Mouse (Mus musculus) MEL (cell line): ENCODE data around the gene Resp18. TPM values are rescaled to one million over a fixed set of nuclear protein-coding genes. Genes with fewer than 3 reads are reported as not detected.

ENCODE experiments used
- DNase-seq: peaks from one replicate; pipeline ENCODE4 v3.0.0; 2011; ENCODE audit warnings: low read depth, low spot score
- H3K27ac ChIP-seq: 2 replicates; pipeline ENCODE4 v1.5.1; 2012; ENCODE audit warnings: low read depth, mild to moderate bottlenecking, control low read depth, low read length, moderate library complexity; ENCODE audit not compliant: control insufficient read depth
- H3K27me3 ChIP-seq, 2 experiments: fragments of 150-350 bp in 1 of 2; sonication (generic) in 1 of 2; 2 replicates each; pipeline ENCODE4 v1.6.1; 2012; ENCODE audit warnings: low read length in 2 of 2, mild to moderate bottlenecking in 2 of 2, improper control_type of control experiment in 1 of 2, moderate library complexity in 1 of 2; ENCODE audit not compliant: insufficient read depth in 2 of 2, control insufficient read depth in 1 of 2
- H3K36me3 ChIP-seq, 2 experiments: 2 replicates each; pipeline ENCODE4 v1.6.1; 2012 to 2014; ENCODE audit warnings: low read length in 2 of 2, improper control_type of control experiment in 1 of 2, inconsistent platforms in 1 of 2, mild to moderate bottlenecking in 1 of 2; ENCODE audit not compliant: insufficient read depth in 2 of 2, control insufficient read depth in 1 of 2
- H3K4me1 ChIP-seq, 2 experiments: fragments of 150-350 bp in 1 of 2; sonication (generic) in 1 of 2; 2 replicates each; pipeline ENCODE4 v1.6.1; 2012; ENCODE audit warnings: low read length in 2 of 2, improper control_type of control experiment in 1 of 2, mild to moderate bottlenecking in 1 of 2; ENCODE audit not compliant: insufficient read depth in 2 of 2, control insufficient read depth in 1 of 2
- H3K4me3 ChIP-seq, 2 experiments: fragments of 150-350 bp in 1 of 2; sonication (generic) in 1 of 2; 2 replicates each; pipeline ENCODE4 v1.5.1; 2012; ENCODE audit warnings: low read depth in 2 of 2, low read length in 2 of 2, mild to moderate bottlenecking in 2 of 2, moderate library complexity in 2 of 2, control low read depth in 1 of 2, improper control_type of control experiment in 1 of 2; ENCODE audit not compliant: control insufficient read depth in 1 of 2, insufficient read depth in 1 of 2
- H3K79me2 ChIP-seq: 2 replicates; pipeline ENCODE4 v1.6.1; 2012; ENCODE audit warnings: mild to moderate bottlenecking, low read length, moderate library complexity; ENCODE audit not compliant: control insufficient read depth, poor library complexity, insufficient read depth
- H3K9ac ChIP-seq: 2 replicates; pipeline ENCODE4 v1.6.1; 2012; ENCODE audit warnings: low read depth, mild to moderate bottlenecking, control low read depth, low read length, moderate library complexity; ENCODE audit not compliant: control insufficient read depth, poor library complexity, severe bottlenecking
- H3K9me3 ChIP-seq: fragments of 150-350 bp; sonication (generic); replicated peaks from 2 replicates; pipeline ENCODE4 v1.6.1; 2012; ENCODE audit warnings: mild to moderate bottlenecking, low read length, improper control_type of control experiment, moderate library complexity; ENCODE audit not compliant: insufficient read depth
- BHLHE40 ChIP-seq: IDR thresholded peaks from 2 replicates; pipeline ENCODE4 v1.6.1; 2012; ENCODE audit warnings: low read depth, mild to moderate bottlenecking, inconsistent platforms, low read length, improper control_type of control experiment, borderline replicate concordance
- CTCF ChIP-seq, 3 experiments: IDR thresholded peaks in 2 of 3; conservative IDR thresholded peaks in 1 of 3; 2 replicates each; pipeline ENCODE4 v1.5.1; 2011 to 2012; ENCODE audit warnings: low read length in 3 of 3, low read depth in 2 of 3, mild to moderate bottlenecking in 2 of 3, improper control_type of control experiment in 1 of 3, inconsistent platforms in 1 of 3, mixed read lengths in 1 of 3, moderate library complexity in 1 of 3; ENCODE audit not compliant: control insufficient read depth in 1 of 3, insufficient read depth in 1 of 3, poor library complexity in 1 of 3, severe bottlenecking in 1 of 3
- GATA1 ChIP-seq: IDR thresholded peaks from 2 replicates; pipeline ENCODE4 v1.6.1; 2011; ENCODE audit warnings: low read depth, low read length, improper control_type of control experiment
- JUND ChIP-seq: IDR thresholded peaks from 2 replicates; pipeline ENCODE4 v1.6.1; 2011; ENCODE audit warnings: low read depth, mild to moderate bottlenecking, improper control_type of control experiment, low read length
- MAZ ChIP-seq: IDR thresholded peaks from 2 replicates; pipeline ENCODE4 v1.6.1; 2012; ENCODE audit warnings: low read depth, mild to moderate bottlenecking, inconsistent platforms, low read length, improper control_type of control experiment
- MEF2A ChIP-seq: IDR thresholded peaks from 2 replicates; pipeline ENCODE4 v1.6.1; 2014; ENCODE audit warnings: low read depth, mild to moderate bottlenecking, inconsistent platforms, low read length, improper control_type of control experiment; ENCODE audit not compliant: poor library complexity, insufficient replicate concordance, severe bottlenecking; ENCODE audit errors: extremely low read depth
- NRF1 ChIP-seq: IDR thresholded peaks from 2 replicates; pipeline ENCODE4 v1.6.1; 2014; ENCODE audit warnings: low read depth, mild to moderate bottlenecking, inconsistent platforms, low read length, improper control_type of control experiment, moderate library complexity; ENCODE audit not compliant: poor library complexity, insufficient read depth, severe bottlenecking
- POLR2AphosphoS5 ChIP-seq: IDR thresholded peaks from 2 replicates; pipeline ENCODE4 v1.6.1; 2012; ENCODE audit warnings: low read depth, borderline replicate concordance, mild to moderate bottlenecking, inconsistent platforms, low read length, moderate library complexity, mixed read lengths
- RAD21 ChIP-seq: IDR thresholded peaks from 2 replicates; pipeline ENCODE4 v1.6.1; 2011; ENCODE audit warnings: mild to moderate bottlenecking, low read depth, low read length, improper control_type of control experiment
- SIN3A ChIP-seq: IDR thresholded peaks from 2 replicates; pipeline ENCODE4 v1.6.1; 2012; ENCODE audit warnings: low read length, improper control_type of control experiment, inconsistent platforms
- SMC3 ChIP-seq: IDR thresholded peaks from 2 replicates; pipeline ENCODE4 v1.6.1; 2011; ENCODE audit warnings: low read depth, low read length, improper control_type of control experiment
- TCF12 ChIP-seq: IDR thresholded peaks from 2 replicates; pipeline ENCODE4 v1.6.1; 2014; ENCODE audit warnings: low read depth, mild to moderate bottlenecking, inconsistent platforms, low read length, improper control_type of control experiment, moderate library complexity
- UBTF ChIP-seq: IDR thresholded peaks from 2 replicates; pipeline ENCODE4 v1.6.1; 2012; ENCODE audit warnings: low read depth, mild to moderate bottlenecking, inconsistent platforms, low read length, improper control_type of control experiment, moderate library complexity, borderline replicate concordance; ENCODE audit not compliant: insufficient read depth
- ZC3H11A ChIP-seq: IDR thresholded peaks from 2 replicates; pipeline ENCODE4 v1.6.1; 2012; ENCODE audit warnings: low read depth, mild to moderate bottlenecking, inconsistent platforms, low read length, improper control_type of control experiment
- ZNF384 ChIP-seq: IDR thresholded peaks from 2 replicates; pipeline ENCODE4 v1.6.1; 2012; ENCODE audit warnings: low read depth, mild to moderate bottlenecking, inconsistent platforms, low read length, improper control_type of control experiment
- polyA plus RNA-seq, 2 experiments: library from polyadenylated mRNA; stranded (reverse) in 1 of 2; unstranded in 1 of 2; fragments of >175 nt in 1 of 2; fragments of >200 nt in 1 of 2; gene quantifications; 2 replicates each; pipeline versions ENCODE4 v1.2.1 to v1.2.4; 2012; ENCODE audit warnings: low replicate concordance in 2 of 2, low read depth in 1 of 2; ENCODE audit not compliant: insufficient read length in 2 of 2, insufficient read depth in 1 of 2, missing spikeins in 1 of 2
- total RNA-seq: library from RNA; depleted of rRNA; stranded (reverse); fragments of 300-350 nt; gene quantifications from 2 replicates; pipeline ENCODE4 v1.2.3, GENCODE M21; 2012

The Resp18 gene
- total and polyA plus RNA-seq, 3 experiments, result not detected

- no peaks in the 10 kb centered on the region for H3K9me3 ChIP-seq
- DNase-seq, result peak; percentile 89
- no peak overlapping the region for H3K9ac ChIP-seq
- no peaks in the 10 kb centered on the region for H3K27me3 ChIP-seq
- H3K4me3 ChIP-seq, result no peak overlapping the region
- no peaks in the 10 kb centered on the region; a peak in 1 of 4 replicates for H3K4me1 ChIP-seq
- no peaks in the 10 kb centered on the region for H3K36me3 ChIP-seq
- H3K79me2 ChIP-seq, result no peaks in the 10 kb centered on the region
- TF ChIP-seq CTCF (IDR thresholded peaks at IDR 0.05 in 2 of 3, conservative IDR thresholded peaks at IDR 0.05 in 1 of 3; ENCODE audit: control insufficient read depth in 1 of 3, insufficient read depth in 1 of 3, low read depth in 2 of 3, low read length in 3 of 3, poor library complexity in 1 of 3, severe bottlenecking in 1 of 3) (peak; percentile 72 to 97 (median 96)), SIN3A (peak; percentile 73), ZC3H11A (peak; percentile 90), BHLHE40 (no peak), ZNF384 (peak; percentile 81), POLR2AphosphoS5 (no peak), UBTF (no peak), RAD21 (peak; percentile 91), SMC3 (peak; percentile 96)
- TF ChIP-seq, all 39 proteins: peak for 6
- H3K27ac ChIP-seq, result no peak overlapping the region
These were observed 24.2 kb downstream of the Resp18 start for GRCm38 (mm10) chr1:75253849-75254624.

GRCm38 (mm10) chr1:75253029-75253428, 25.2 kb downstream of the Resp18 start:
- TF ChIP-seq CTCF (IDR thresholded peaks at IDR 0.05 in 2 of 3, conservative IDR thresholded peaks at IDR 0.05 in 1 of 3; ENCODE audit: control insufficient read depth in 1 of 3, insufficient read depth in 1 of 3, low read depth in 2 of 3, low read length in 3 of 3, poor library complexity in 1 of 3, severe bottlenecking in 1 of 3) (peak in 2 of 3 experiments; percentile 17 to 40; a peak in 3 of 6 replicates), NRF1 (no peak), BHLHE40 (no peak), JUND (no peak)
- Histone ChIP-seq H3K79me2 (no peaks in the 10 kb centered on the region), H3K9ac (no peak overlapping the region), H3K4me3 (no peak overlapping the region), H3K27ac (no peak overlapping the region), H3K4me1 (no peaks in the 10 kb centered on the region; a peak in 1 of 4 replicates), H3K36me3 (no peaks in the 10 kb centered on the region), H3K9me3 (no peaks in the 10 kb centered on the region), H3K27me3 (no peaks in the 10 kb centered on the region)
- DNase-seq, result no peak

- H3K27ac ChIP-seq, result no peak overlapping the region
- H3K27me3 ChIP-seq, result no peaks in the 10 kb centered on the region
- no peaks in the 10 kb centered on the region for H3K79me2 ChIP-seq
- H3K36me3 ChIP-seq, result no peaks in the 10 kb centered on the region
- no peaks in the 10 kb centered on the region; a peak in 1 of 4 replicates for H3K4me1 ChIP-seq
- TF ChIP-seq GATA1 (no peak), TCF12 (no peak), MEF2A (no peak), RAD21 (no peak), MAZ (no peak)
- no peak overlapping the region for H3K4me3 ChIP-seq
- no peak overlapping the region for H3K9ac ChIP-seq
- no peak for DNase-seq
- H3K9me3 ChIP-seq, result no peaks in the 10 kb centered on the region
These were observed 25.9 kb downstream of the Resp18 start for GRCm38 (mm10) chr1:75252308-75252707.
